Comparison of ENCODE assay signal across 19 mouse cellular contexts in the genomic region with DNA sequence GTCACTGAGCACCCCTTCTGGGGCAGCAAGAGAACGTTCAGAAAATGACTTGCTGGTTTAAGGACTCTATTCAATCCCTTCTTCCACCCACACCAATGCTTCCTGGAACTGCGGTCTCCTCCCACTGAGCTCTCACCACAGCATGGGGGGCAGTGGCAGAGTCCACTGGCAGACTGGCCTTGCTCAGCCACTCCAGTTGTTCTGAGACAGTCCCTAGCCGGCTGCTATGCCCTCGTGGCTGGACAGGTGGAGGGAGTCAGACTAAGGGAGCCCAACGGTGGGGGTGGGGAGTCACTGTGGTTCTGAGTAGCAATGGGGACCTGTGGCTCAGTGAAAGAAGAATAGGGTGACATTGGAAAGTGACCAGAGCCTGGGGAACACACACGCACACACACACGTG. TPM values are rescaled to one million over a fixed set of nuclear protein-coding genes. Genes with fewer than 3 reads are reported as not detected.
A peak's percentile ranks its signal among the peaks of the same experiment; 100 is the strongest.
DNase-seq lines count a peak whose midpoint lies in the region; ATAC-seq and TF ChIP-seq lines count a peak whose summit lies in the region.
"Had no signal": no experiment of that assay in that cellular context is flagged by ENCODE, and none has a peak within 500 bp of the region (broad histone marks: within the 10 kb centered on the region; RNA-seq: fewer than 3 reads in every experiment).

No protein-coding gene starts in this region.

- H3K9me3 ChIP-seq in ES-Bruce4 (replicated peaks; ENCODE audit: control insufficient read depth, insufficient read depth, low read length, poor library complexity, severe bottlenecking) = no peaks in the 10 kb centered on the region
- H3K9me3 ChIP-seq: embryonic facial prominence, embryonic 13.5 days; hindbrain, embryonic 12.5 days; kidney, embryonic 15.5 days; midbrain, embryonic 15.5 days had no signal

- H3K4me3 ChIP-seq in ES-Bruce4 (ENCODE audit: low read depth, low read length) = no peak overlapping the region
- no peak overlapping the region for H3K4me3 ChIP-seq in gastrocnemius, adult 2 months
- H3K4me3 ChIP-seq: embryonic facial prominence, embryonic 13.5 days; hindbrain, embryonic 12.5 days; kidney, embryonic 15.5 days; layer of hippocampus, adult 2 months; midbrain, embryonic 15.5 days had no signal

- no peak for TF ChIP-seq POLR2A in ES-Bruce4 (IDR thresholded peaks at IDR 0.05; ENCODE audit: insufficient read depth, low read length)

- H3K27me3 ChIP-seq in ES-Bruce4 (ENCODE audit: control insufficient read depth, insufficient read depth, low read length, poor library complexity, severe bottlenecking) = no peaks in the 10 kb centered on the region

- intact Hi-C loops in gastrocnemius, adult 2 months (cut with DNase I) = no loop called here

- no peak for TF ChIP-seq CTCF in ES-Bruce4 (IDR thresholded peaks at IDR 0.05; ENCODE audit: low read depth, low read length)
- no peak for TF ChIP-seq CTCF in gastrocnemius, adult 2 months (IDR thresholded peaks at IDR 0.05)

- ATAC-seq in megakaryocyte, adult 5-6 weeks (ENCODE audit: poor library complexity, severe bottlenecking) = 0 out of 2 replicates have a peak, but pooled peaks have one; percentile 13
- ATAC-seq in erythroid progenitor cell, adult 5-6 weeks (replicated peaks; ENCODE audit: low FRiP score, poor library complexity, severe bottlenecking) = no peak
- ATAC-seq: midbrain, embryonic 15.5 days had no signal

- H3K4me1 ChIP-seq in ES-Bruce4 (ENCODE audit: control insufficient read depth, insufficient read depth, low read length) = peaks cover 9% of the 10 kb centered on the region

- peak; percentile 20 to 31 for DNase-seq in spleen, postnatal 10 days (ENCODE audit: low spot score in 2 of 2)
- no peak for DNase-seq in spleen, postnatal 14 days (ENCODE audit: low spot score in 2 of 2)
- peak; percentile 9 for DNase-seq in thymus, postnatal 25 days
- DNase-seq in gastrocnemius, adult 2 months = no peak
- DNase-seq in testis, postnatal 14 days (ENCODE audit: low spot score) = no peak
- DNase-seq: cerebellum, postnatal 36 days; gastrocnemius, postnatal 25 days; heart, postnatal 10 days; left cerebral cortex, postnatal 4 days; right cerebral cortex, adult 18-20 months had no signal

- TF ChIP-seq EP300 in ES-Bruce4 (IDR thresholded peaks at IDR 0.05; ENCODE audit: insufficient read depth, low read depth, low read length) = 0 out of 2 replicates have a peak, but pooled peaks have one; percentile 5

- H3K36me3 ChIP-seq in ES-Bruce4 (ENCODE audit: control insufficient read depth, insufficient read depth, low read length, poor library complexity, severe bottlenecking) = peaks cover 5% of the 10 kb centered on the region
- H3K36me3 ChIP-seq: hindbrain, embryonic 12.5 days; midbrain, embryonic 15.5 days had no signal

- no peak overlapping the region for H3K9ac ChIP-seq in ES-Bruce4 (ENCODE audit: low read depth, poor library complexity, severe bottlenecking)
- H3K9ac ChIP-seq: embryonic facial prominence, embryonic 13.5 days; hindbrain, embryonic 12.5 days; kidney, embryonic 15.5 days; liver, embryonic 14.5 days; midbrain, embryonic 15.5 days had no signal

- H3K27ac ChIP-seq in ES-Bruce4 (ENCODE audit: insufficient read depth, low read length) = no peak overlapping the region
- H3K27ac ChIP-seq in gastrocnemius, adult 2 months = no peak overlapping the region
- H3K27ac ChIP-seq: embryonic facial prominence, embryonic 13.5 days; hindbrain, embryonic 12.5 days; kidney, embryonic 15.5 days; layer of hippocampus, adult 2 months; liver, embryonic 14.5 days; midbrain, embryonic 15.5 days had no signal

RNA-seq across cellular contexts. Expression of a gene that starts 1.9 kb away (rescaled TPM):
- 54.9 and 55.3 TPM in 2 replicates for polyA plus RNA-seq in ES-Bruce4 (2011; ENCODE audit: insufficient read depth, insufficient read length, low read depth, missing spikeins)
- 0.27 and 0.36 TPM in 2 replicates for total RNA-seq in megakaryocyte, adult 5-6 weeks (2015)
- not detected in 2 replicates for total RNA-seq in megakaryocyte, adult 5-6 weeks (2017)
- not detected for total RNA-seq in gastrocnemius, adult 2 months (2021)
- 1.4 TPM in 1 of 2 replicates, not detected in the other for total RNA-seq in erythroid progenitor cell, adult 5-6 weeks (2015; ENCODE audit: low replicate concordance)
- total RNA-seq in erythroid progenitor cell, adult 5-6 weeks (2017; ENCODE audit: low replicate concordance) = not detected in 2 replicates
- total RNA-seq: gastrocnemius, postnatal 25 days had no signal

RNA-seq across cellular contexts. Expression of a gene that starts 58.5 kb away (rescaled TPM):
- 1,350 and 1,473 TPM in 2 replicates for polyA plus RNA-seq in ES-Bruce4 (2011; ENCODE audit: insufficient read depth, insufficient read length, low read depth, missing spikeins)
- total RNA-seq in megakaryocyte, adult 5-6 weeks (2015) = 150 and 167 TPM in 2 replicates
- 156 and 194 TPM in 2 replicates for total RNA-seq in megakaryocyte, adult 5-6 weeks (2017)
- total RNA-seq in gastrocnemius, adult 2 months (2021) = 100 to 1,000 TPM; 102 to 105 TPM
- 148 and 176 TPM in 2 replicates for total RNA-seq in erythroid progenitor cell, adult 5-6 weeks (2015; ENCODE audit: low replicate concordance)
- 169 and 177 TPM in 2 replicates for total RNA-seq in erythroid progenitor cell, adult 5-6 weeks (2017; ENCODE audit: low replicate concordance)

Comparison
In these comparisons a context has a peak if more than half of its experiments do, and no peak if none do; other contexts are left out.
1. DNase-seq: peak in spleen, postnatal 10 days (2 of 2) and thymus, postnatal 25 days (single experiment); none in spleen, postnatal 14 days (0 of 2), gastrocnemius, adult 2 months (single experiment) and testis, postnatal 14 days (single experiment).